Comparison of ENCODE assay signal across 8 mouse cellular contexts in genomic region chr11:105331732-105332131, GRCm38 (mm10). TPM values are rescaled to one million over a fixed set of nuclear protein-coding genes. Genes with fewer than 3 reads are reported as not detected.
DNase-seq lines count a peak whose midpoint lies in the region; ATAC-seq lines count a peak whose summit lies in the region.

No protein-coding gene starts in this region.

- WGBS in intestine, embryonic 14.5 days: 31% methylated on average over 10 of the region's 10 CpGs

- no peak for ATAC-seq in intestine, embryonic 14.5 days (replicated peaks; ENCODE audit: low FRiP score, low TSS enrichment, low read depth)

- no peaks in the 10 kb centered on the region for H3K27me3 ChIP-seq in intestine, embryonic 14.5 days (replicated peaks; ENCODE audit: control insufficient read depth, insufficient read depth, low read length)

- no peaks in the 10 kb centered on the region for H3K9me3 ChIP-seq in intestine, embryonic 14.5 days (ENCODE audit: control insufficient read depth, low read length)

- H3K36me3 ChIP-seq in intestine, embryonic 14.5 days (ENCODE audit: control insufficient read depth, insufficient read depth, low read length): 0 out of 2 replicates have a peak, but pooled peaks cover 11% of the 10 kb centered on the region

- DNase-seq in embryo, embryonic 10.5 days (ENCODE audit: low spot score): peak; percentile 30
- no peak for DNase-seq in embryo, embryonic 9.5 days (ENCODE audit: extremely low spot score)
- peak; percentile 38 for DNase-seq in urinary bladder, postnatal 10 days (ENCODE audit: low spot score)
- DNase-seq in urinary bladder, adult 2 months (ENCODE audit: low spot score): no peak
- DNase-seq in intestine, embryonic 14.5 days (ENCODE audit: low spot score): peak; percentile 75
- DNase-seq in mesoderm, embryonic 11.5 days (ENCODE audit: low read depth, low spot score): peak; percentile 63
- DNase-seq in layer of hippocampus, adult 9-11 months: no peak
- DNase-seq in frontal cortex, postnatal 14 days (ENCODE audit: low spot score in 2 of 2): no peak

- peaks cover 6% of the 10 kb centered on the region; the same call in 1 of the 2 replicates for H3K4me1 ChIP-seq in intestine, embryonic 14.5 days (replicated peaks; ENCODE audit: control insufficient read depth, insufficient read depth, low read length)

- no peak overlapping the region for H3K4me2 ChIP-seq in intestine, embryonic 14.5 days (ENCODE audit: low read length)

- H3K9ac ChIP-seq in intestine, embryonic 14.5 days (ENCODE audit: low read length): no peak overlapping the region

- no peak overlapping the region for H3K27ac ChIP-seq in intestine, embryonic 14.5 days (ENCODE audit: low read depth)

- H3K4me3 ChIP-seq in intestine, embryonic 14.5 days (ENCODE audit: low read depth, low read length): no peak overlapping the region

RNA-seq across cellular contexts. Expression of gene Mrc2, which starts 39.3 kb away (rescaled TPM):
- 24.4 and 32.4 TPM in 2 replicates for polyA plus RNA-seq in urinary bladder, adult 2 months (2012; rRNA removed)
- polyA plus RNA-seq in intestine, embryonic 14.5 days (2014; fragmentation: Nextera tagmentation; extraction: Ambion mirVana): 8.7 and 8.8 TPM in 2 replicates

Comparison
In these comparisons a context has a peak if more than half of its experiments do, and no peak if none do; other contexts are left out.
1. DNase-seq: peak in embryo, embryonic 10.5 days (single experiment), urinary bladder, postnatal 10 days (single experiment), intestine, embryonic 14.5 days (single experiment) and mesoderm, embryonic 11.5 days (single experiment); none in embryo, embryonic 9.5 days (single experiment), urinary bladder, adult 2 months (single experiment), layer of hippocampus, adult 9-11 months (single experiment) and frontal cortex, postnatal 14 days (0 of 2).